In the genomic region with DNA sequence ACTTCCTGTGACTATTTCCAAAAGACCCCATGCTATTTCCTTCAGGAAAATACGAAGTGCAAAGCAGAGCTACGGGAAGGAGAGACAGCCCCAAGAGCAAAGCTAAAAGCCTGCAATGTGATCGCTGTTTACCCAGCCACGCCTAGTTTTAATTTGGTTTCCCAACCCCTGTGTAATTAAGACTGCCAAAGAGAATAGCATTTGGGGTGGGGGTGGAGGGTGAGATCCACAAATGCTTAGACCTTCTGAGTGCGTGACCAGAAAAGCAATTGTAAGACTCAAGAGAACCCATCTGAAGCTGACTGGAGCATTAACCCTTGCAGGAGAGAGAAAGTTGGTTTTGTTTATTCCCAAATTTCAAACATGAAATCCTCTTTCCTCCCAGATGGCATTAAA, we compare ENCODE assay signal across 8 mouse cellular contexts.
DNase-seq lines count a peak whose midpoint lies in the region; ATAC-seq and TF ChIP-seq lines count a peak whose summit lies in the region.

No protein-coding gene starts in this region.

- H3K4me2 ChIP-seq in kidney, embryonic 14.5 days (replicated peaks; ENCODE audit: low read depth, low read length): peak overlapping the region; percentile 59
- peak overlapping the region; percentile 45 for H3K4me2 ChIP-seq in intestine, embryonic 14.5 days (ENCODE audit: low read length)
- H3K4me2 ChIP-seq in myocyte (ENCODE audit: low read depth): peak overlapping the region; percentile 92

- H3K36me3 ChIP-seq in kidney, embryonic 14.5 days (ENCODE audit: control insufficient read depth, insufficient read depth, low read length): no peaks in the 10 kb centered on the region
- no peaks in the 10 kb centered on the region for H3K36me3 ChIP-seq in embryonic facial prominence, embryonic 10.5 days (replicated peaks)
- H3K36me3 ChIP-seq in intestine, embryonic 14.5 days (ENCODE audit: control insufficient read depth, insufficient read depth, low read length): no peaks in the 10 kb centered on the region
- H3K36me3 ChIP-seq in myocyte (ENCODE audit: control insufficient read depth, insufficient read depth): peaks cover 45% of the 10 kb centered on the region

- H3K27me3 ChIP-seq in kidney, embryonic 14.5 days (ENCODE audit: control insufficient read depth, insufficient read depth, low read length): no peaks in the 10 kb centered on the region
- no peaks in the 10 kb centered on the region for H3K27me3 ChIP-seq in embryonic facial prominence, embryonic 10.5 days (replicated peaks; ENCODE audit: low read depth, poor library complexity, severe bottlenecking)
- no peaks in the 10 kb centered on the region for H3K27me3 ChIP-seq in intestine, embryonic 14.5 days (replicated peaks; ENCODE audit: control insufficient read depth, insufficient read depth, low read length)
- no peaks in the 10 kb centered on the region for H3K27me3 ChIP-seq in myocyte (ENCODE audit: control insufficient read depth, insufficient read depth, insufficient read length)

- peak overlapping the region; percentile 32 for H3K4me3 ChIP-seq in kidney, embryonic 14.5 days (ENCODE audit: low read length)
- H3K4me3 ChIP-seq in embryonic facial prominence, embryonic 10.5 days: 0 out of 2 replicates have a peak overlapping the region, but pooled peaks have one; percentile 28
- no peak overlapping the region for H3K4me3 ChIP-seq in intestine, embryonic 14.5 days (ENCODE audit: low read depth, low read length)
- peak overlapping the region; percentile 34 for H3K4me3 ChIP-seq in myocyte

- H3K9ac ChIP-seq in kidney, embryonic 14.5 days (ENCODE audit: low read depth, low read length): 0 out of 2 replicates have a peak overlapping the region, but pooled peaks have one; percentile 13
- no peak overlapping the region for H3K9ac ChIP-seq in intestine, embryonic 14.5 days (ENCODE audit: low read length)

- H3ac ChIP-seq in myocyte (ENCODE audit: control insufficient read depth, insufficient read length): no peak overlapping the region

- H3K9me3 ChIP-seq in kidney, embryonic 14.5 days (ENCODE audit: control insufficient read depth, low read length): no peaks in the 10 kb centered on the region
- H3K9me3 ChIP-seq in embryonic facial prominence, embryonic 10.5 days: no peaks in the 10 kb centered on the region
- H3K9me3 ChIP-seq in intestine, embryonic 14.5 days (ENCODE audit: control insufficient read depth, low read length): no peaks in the 10 kb centered on the region

- no peak; the same call in 1 of the 2 replicates for ATAC-seq in kidney, embryonic 14.5 days (ENCODE audit: low FRiP score, low TSS enrichment)
- ATAC-seq in intestine, embryonic 14.5 days (replicated peaks; ENCODE audit: low FRiP score, low TSS enrichment, low read depth): no peak
- ATAC-seq in activated CD4-positive, CD25-positive, alpha-beta regulatory T cell, adult 4 months: no peak

- TF ChIP-seq POLR2A in myocyte (IDR thresholded peaks at IDR 0.05; ENCODE audit: insufficient read length, low read depth): no peak

- no peak overlapping the region for H3K27ac ChIP-seq in kidney, embryonic 14.5 days (ENCODE audit: low read depth, low read length)
- H3K27ac ChIP-seq in embryonic facial prominence, embryonic 10.5 days (replicated peaks): no peak overlapping the region
- H3K27ac ChIP-seq in intestine, embryonic 14.5 days (ENCODE audit: low read depth): no peak overlapping the region

- peaks cover 62% of the 10 kb centered on the region for H3K79me2 ChIP-seq in myocyte (ENCODE audit: control insufficient read depth, insufficient read depth)

- WGBS in kidney, embryonic 14.5 days: 6% methylated on average over 5 of the region's 5 CpGs
- WGBS in embryonic facial prominence, embryonic 10.5 days: 55% methylated on average over 5 of the region's 5 CpGs
- 16% methylated on average over 5 of the region's 5 CpGs for WGBS in intestine, embryonic 14.5 days

- DNase-seq in kidney, postnatal 14 days: no peak
- no peak for DNase-seq in embryonic facial prominence, embryonic 10.5 days (ENCODE audit: low spot score)
- no peak for DNase-seq in intestine, embryonic 14.5 days (ENCODE audit: low spot score)
- no peak for DNase-seq in right cerebral cortex, postnatal 14 days
- DNase-seq in gastrocnemius, adult 8-10 months (ENCODE audit: low spot score in 2 of 2): no peak

- peaks cover 21% of the 10 kb centered on the region for H3K4me1 ChIP-seq in kidney, embryonic 14.5 days (ENCODE audit: control insufficient read depth, insufficient read depth, low read length)
- peaks cover 25% of the 10 kb centered on the region for H3K4me1 ChIP-seq in embryonic facial prominence, embryonic 10.5 days
- peaks cover 17% of the 10 kb centered on the region for H3K4me1 ChIP-seq in intestine, embryonic 14.5 days (replicated peaks; ENCODE audit: control insufficient read depth, insufficient read depth, low read length)

TF ChIP-seq in myocyte, 11 proteins besides CTCF, POLR2A, EP300 and RAD21:
- TF ChIP-seq CEBPB (IDR thresholded peaks at IDR 0.05; ENCODE audit: insufficient read depth, poor library complexity, severe bottlenecking) (peak; percentile 49; the same call in 1 of the 2 replicates), TCF3 (IDR thresholded peaks at IDR 0.05; ENCODE audit: insufficient read length, low read depth) (no peak)
